ENCODE assay signal across 21 mouse cellular contexts in the genomic region with DNA sequence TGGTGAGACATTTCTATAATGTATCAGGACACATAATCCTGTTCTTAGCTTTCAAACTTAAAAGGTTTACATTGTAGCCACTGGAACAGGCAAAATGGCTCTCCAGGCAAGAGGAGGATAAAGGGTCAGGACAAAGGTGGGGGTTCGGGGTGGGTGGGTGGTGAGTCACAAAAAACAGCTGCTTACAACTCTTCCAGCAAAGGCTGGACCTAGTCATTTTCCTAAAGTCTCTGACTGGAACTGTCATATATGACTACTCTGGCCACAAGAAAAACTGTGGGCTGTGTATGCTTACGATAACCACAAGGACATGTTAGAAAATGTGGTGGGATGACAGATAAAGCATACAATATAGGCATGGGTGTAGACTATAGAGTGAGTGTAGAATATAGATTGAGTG.
DNase-seq lines count a peak whose midpoint lies in the region; ATAC-seq and TF ChIP-seq lines count a peak whose summit lies in the region.
"Had no signal": no experiment of that assay in that cellular context is flagged by ENCODE, and none has a peak within 500 bp of the region (broad histone marks: within the 10 kb centered on the region; RNA-seq: fewer than 3 reads in every experiment).

No protein-coding gene starts in this region.

- H3K4me2 ChIP-seq in forebrain, embryonic 11.5 days (ENCODE audit: low read depth, low read length, severe bottlenecking) = no peak overlapping the region
- no peak overlapping the region for H3K4me2 ChIP-seq in forebrain, embryonic 16.5 days (ENCODE audit: low read length)
- H3K4me2 ChIP-seq: embryonic facial prominence, embryonic 12.5 days; forebrain, embryonic 12.5 days had no signal

- no peaks in the 10 kb centered on the region for H3K36me3 ChIP-seq in forebrain, embryonic 11.5 days (ENCODE audit: control insufficient read depth, insufficient read depth, low read length)
- no peaks in the 10 kb centered on the region for H3K36me3 ChIP-seq in forebrain, embryonic 16.5 days (ENCODE audit: control insufficient read depth, insufficient read depth)
- H3K36me3 ChIP-seq in C2C12 (ENCODE audit: control insufficient read depth, insufficient read depth) = no peaks in the 10 kb centered on the region
- H3K36me3 ChIP-seq: embryonic facial prominence, embryonic 12.5 days; forebrain, embryonic 12.5 days had no signal

- H3K4me1 ChIP-seq in forebrain, embryonic 11.5 days (replicated peaks; ENCODE audit: control insufficient read depth, insufficient read depth, low read length) = no peaks in the 10 kb centered on the region
- no peaks in the 10 kb centered on the region for H3K4me1 ChIP-seq in forebrain, embryonic 16.5 days (replicated peaks; ENCODE audit: control insufficient read depth, insufficient read depth, low read length)
- H3K4me1 ChIP-seq: forebrain, embryonic 12.5 days had no signal

- H3K27ac ChIP-seq in forebrain, embryonic 11.5 days (ENCODE audit: low read depth, low read length) = no peak overlapping the region
- H3K27ac ChIP-seq in forebrain, embryonic 16.5 days (ENCODE audit: low read length) = no peak overlapping the region
- H3K27ac ChIP-seq: embryonic facial prominence, embryonic 12.5 days; forebrain, embryonic 12.5 days had no signal

- H3K79me3 ChIP-seq in C2C12 (ENCODE audit: low read depth) = no peaks in the 10 kb centered on the region

- H3K9ac ChIP-seq in forebrain, embryonic 11.5 days (ENCODE audit: low read length) = no peak overlapping the region
- no peak overlapping the region for H3K9ac ChIP-seq in forebrain, embryonic 16.5 days (replicated peaks; ENCODE audit: low read depth, low read length)
- H3K9ac ChIP-seq: embryonic facial prominence, embryonic 12.5 days; forebrain, embryonic 12.5 days; forebrain, postnatal 0 days had no signal

- no peak overlapping the region for H3K4me3 ChIP-seq in forebrain, embryonic 11.5 days (ENCODE audit: low read depth, low read length)
- H3K4me3 ChIP-seq in forebrain, embryonic 16.5 days (replicated peaks; ENCODE audit: low read length) = no peak overlapping the region
- no peak overlapping the region for H3K4me3 ChIP-seq in C2C12 (ENCODE audit: insufficient read depth, poor library complexity, severe bottlenecking)
- H3K4me3 ChIP-seq: embryonic facial prominence, embryonic 12.5 days; forebrain, embryonic 12.5 days had no signal

- no peak for ATAC-seq in forebrain, embryonic 11.5 days (replicated peaks; ENCODE audit: low FRiP score)
- no peak for ATAC-seq in forebrain, embryonic 16.5 days
- ATAC-seq in cerebellum, adult (ENCODE audit: insufficient number of reproducible peaks, low FRiP score, low TSS enrichment) = no peak
- ATAC-seq: forebrain, embryonic 14.5 days; forebrain, postnatal 0 days had no signal

- no peaks in the 10 kb centered on the region for H3K79me2 ChIP-seq in C2C12 (ENCODE audit: control insufficient read depth, insufficient read depth)

- DNase-seq in forebrain, embryonic 11.5 days (ENCODE audit: low spot score) = peak; percentile 23
- peak; percentile 65 for DNase-seq in 3T3-L1 (ENCODE audit: low read depth, low spot score)
- no peak for DNase-seq in adipocyte (ENCODE audit: low spot score)
- DNase-seq: adrenal gland, adult 8-10 months; adrenal gland, postnatal 14 days; adrenal gland, postnatal 36 days; B cell, adult 2 months; cerebellum, adult 11 months; cerebellum, adult 18-20 months; cerebellum, adult 8-10 months; cerebellum, adult 9-11 months; cerebellum, postnatal 14 days; cerebellum, postnatal 36 days; embryo, embryonic 11 days; forebrain, postnatal 0 days had no signal

- TF ChIP-seq CTCF in C2C12 (IDR thresholded peaks at IDR 0.05; ENCODE audit: control insufficient read depth, insufficient read depth, insufficient read length) = no peak

- H3K27me3 ChIP-seq in forebrain, embryonic 11.5 days (ENCODE audit: control insufficient read depth, insufficient read depth, low read length) = no peaks in the 10 kb centered on the region
- H3K27me3 ChIP-seq in forebrain, embryonic 16.5 days (replicated peaks; ENCODE audit: control insufficient read depth, insufficient read depth, low read length) = no peaks in the 10 kb centered on the region
- H3K27me3 ChIP-seq in C2C12 (ENCODE audit: control insufficient read depth, insufficient read depth, insufficient read length) = no peaks in the 10 kb centered on the region
- H3K27me3 ChIP-seq: embryonic facial prominence, embryonic 12.5 days; forebrain, embryonic 12.5 days had no signal

- H3ac ChIP-seq in C2C12 (ENCODE audit: control insufficient read depth, insufficient read length, low read depth) = no peak overlapping the region

- no peaks in the 10 kb centered on the region for H3K9me3 ChIP-seq in forebrain, embryonic 11.5 days (ENCODE audit: control insufficient read depth, low read length)
- H3K9me3 ChIP-seq in forebrain, embryonic 16.5 days (ENCODE audit: control insufficient read depth, low read length) = no peaks in the 10 kb centered on the region
- H3K9me3 ChIP-seq: embryonic facial prominence, embryonic 12.5 days; forebrain, embryonic 12.5 days had no signal

- 88% methylated on average over 2 of the region's 2 CpGs for WGBS in forebrain, embryonic 11.5 days
- WGBS in forebrain, embryonic 16.5 days = 92% methylated on average over 2 of the region's 2 CpGs

TF ChIP-seq in C2C12, 6 proteins besides CTCF, POLR2A, EP300 and RAD21:
- TF ChIP-seq FOSL1 (IDR thresholded peaks at IDR 0.05; ENCODE audit: insufficient read depth, low read length, poor library complexity, severe bottlenecking) = no peak
- no peak for TF ChIP-seq USF1 (IDR thresholded peaks at IDR 0.05; ENCODE audit: low read depth)
- no peak for TF ChIP-seq MYOG (IDR thresholded peaks at IDR 0.05; ENCODE audit: control insufficient read depth, extremely low read depth, insufficient read length)
- TF ChIP-seq CEBPB (IDR thresholded peaks at IDR 0.05; ENCODE audit: low read depth) = no peak
- peak; percentile 69 for TF ChIP-seq MYOD1 (IDR thresholded peaks at IDR 0.05; ENCODE audit: control insufficient read depth, insufficient read length, low read depth)
- TF ChIP-seq MAX (IDR thresholded peaks at IDR 0.05) = no peak
TF ChIP-seq in C2C12: peak in this region for 1.
